Mouse (Mus musculus) stomach, embryonic 16.5 days (tissue): ENCODE data around the gene Gzf1. TPM values are rescaled to one million over a fixed set of nuclear protein-coding genes. Genes with fewer than 3 reads are reported as not detected.
A peak's percentile ranks its signal among the peaks of the same experiment; 100 is the strongest.

ENCODE experiments used
- ATAC-seq: fragments of 200-750 bp; cut with Nextera tagmentation; 2 replicates; pipeline ENCODE4 v1.8.0; 2017; ENCODE audit warnings: moderate number of reproducible peaks, moderate TSS enrichment; ENCODE audit not compliant: insufficient read depth, low FRiP score
- H3K27ac ChIP-seq: fragments of 300-500 bp; sonication (generic); 2 replicates; pipeline ENCODE4 v1.5.1; 2014; ENCODE audit warnings: low read length
- H3K27me3 ChIP-seq: fragments of 300-500 bp; sonication (generic); 2 replicates; pipeline ENCODE4 v1.6.1; 2014; ENCODE audit warnings: low read length, control low read depth, mixed read lengths; ENCODE audit not compliant: control insufficient read depth, insufficient read depth
- H3K36me3 ChIP-seq: fragments of 300-500 bp; sonication (generic); 2 replicates; pipeline ENCODE4 v1.6.1; 2014; ENCODE audit warnings: low read length; ENCODE audit not compliant: control insufficient read depth, insufficient read depth
- H3K4me1 ChIP-seq: fragments of 300-500 bp; sonication (generic); 2 replicates; pipeline ENCODE4 v1.6.1; 2014; ENCODE audit warnings: low read length, control low read depth, mixed read lengths; ENCODE audit not compliant: control insufficient read depth, insufficient read depth
- H3K4me2 ChIP-seq: fragments of 300-500 bp; sonication (generic); 2 replicates; pipeline ENCODE4 v1.6.1; 2014; ENCODE audit warnings: low read depth, low read length, mixed read lengths
- H3K4me3 ChIP-seq: fragments of 300-500 bp; sonication (generic); replicated peaks from 2 replicates; pipeline ENCODE4 v1.5.1; 2014; ENCODE audit warnings: mild to moderate bottlenecking, low read length
- H3K9ac ChIP-seq: fragments of 300-500 bp; sonication (generic); 2 replicates; pipeline ENCODE4 v1.6.1; 2014; ENCODE audit warnings: low read length
- H3K9me3 ChIP-seq: fragments of 300-500 bp; sonication (generic); replicated peaks from 2 replicates; pipeline ENCODE4 v1.6.1; 2016; ENCODE audit warnings: low read length, control low read depth; ENCODE audit not compliant: control insufficient read depth
- WGBS: fragments of 180-500 bp; shearing (Covaris S2); extraction: QIAGEN DNeasy Blood & Tissue Kit; methylation state at CpG from one replicate; pipeline ENCODE4 v1.1.7; 2014; 5-methylcytosine and 5-hydroxymethylcytosine counted together
- polyA plus RNA-seq: library from polyadenylated mRNA; unstranded; fragments of >200 nt; fragmentation: Nextera tagmentation; extraction: Ambion mirVana; gene quantifications from 2 replicates; pipeline ENCODE4 v1.2.1, GENCODE M21; 2015

The Gzf1 gene
- polyA plus RNA-seq, 1 experiment from 2014 or later, result 19.6 TPM

GRCm38 (mm10) chr2:148731614-148732326 is 50.9 kb downstream of the Gzf1 start:
- Histone ChIP-seq H3K4me1 (peaks cover 5% of the 10 kb centered on the region; the same call in 1 of the 2 replicates), H3K27ac (peak overlapping the region; percentile 12; the same call in 1 of the 2 replicates), H3K4me2 (peak overlapping the region; percentile 95), H3K9me3 (no peaks in the 10 kb centered on the region), H3K27me3 (no peaks in the 10 kb centered on the region), H3K9ac (peak overlapping the region; percentile 85), H3K36me3 (no peaks in the 10 kb centered on the region), H3K4me3 (peak overlapping the region; percentile 75)
- WGBS, result 2% methylated on average over 35 of the region's 35 CpGs
- 0 out of 2 replicates have a peak, but pooled peaks have one; percentile 15 for ATAC-seq

DNA sequence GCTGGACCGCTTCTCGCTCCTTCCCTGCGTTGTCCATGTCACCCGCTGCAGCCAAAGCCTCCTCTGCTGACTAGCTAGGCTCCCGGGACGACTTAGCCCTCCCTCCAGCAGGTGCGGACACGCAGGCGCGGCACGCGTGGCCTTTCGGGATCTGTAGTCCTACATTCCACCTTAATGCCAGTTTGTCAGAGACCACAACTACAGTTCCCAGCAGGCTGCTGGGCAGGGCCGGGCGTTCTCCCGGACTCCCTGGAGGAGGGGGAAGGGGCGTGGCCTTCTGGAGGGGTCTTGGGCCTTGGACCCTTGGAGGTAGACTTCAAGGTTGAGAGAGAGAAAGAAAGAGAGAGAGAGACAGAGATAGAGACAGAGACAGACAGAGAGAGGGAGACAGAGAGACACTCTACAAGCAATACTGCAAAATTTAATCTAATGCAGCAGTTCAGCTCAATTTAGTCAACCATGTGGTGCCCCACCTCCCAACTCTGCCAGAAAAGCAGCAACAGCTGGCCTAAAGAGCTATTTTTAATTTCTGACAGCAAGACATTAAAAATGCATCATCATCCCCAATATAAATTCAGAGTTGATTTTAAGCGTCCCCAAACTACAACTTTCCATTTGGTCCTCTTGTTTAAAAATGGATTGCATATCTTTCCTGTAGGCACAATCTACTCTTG is 51.6 kb downstream of the Gzf1 start, which contains the start of gene Napb:
Napb (minus strand) TSS at position 141 of the 674 bp plus-strand sequence.
- Histone ChIP-seq H3K4me2 (peak within 1 kb of the TSS; percentile 95), H3K27ac (peak within 1 kb of the TSS; percentile 12; the same call in 1 of the 2 replicates), H3K9ac (peak within 1 kb of the TSS; percentile 85), H3K4me3 (peak within 1 kb of the TSS; percentile 75), H3K4me1 (peaks cover 5% of the 10 kb centered on the region; the same call in 1 of the 2 replicates), H3K9me3 (no peaks in the 10 kb centered on the region), H3K27me3 (no peaks in the 10 kb centered on the region), H3K36me3 (no peaks in the 10 kb centered on the region)
- 2% methylated on average over 18 of the region's 18 CpGs for WGBS
- ATAC-seq, result peak; percentile 100

Other genes starting within 250 kb of the Gzf1 start
- gene Cd93, start 237.5 kb upstream of the Gzf1 start, polyA plus RNA-seq, result 11.6 and 11.7 TPM in 2 replicates
- gene Nxt1, start 8.4 kb upstream of the Gzf1 start, polyA plus RNA-seq, result 66.4 and 67.0 TPM in 2 replicates
- gene Napb, start 51.4 kb downstream of the Gzf1 start, polyA plus RNA-seq, result 4.9 TPM in 2 replicates
- gene Cstl1, start 69.3 kb downstream of the Gzf1 start, polyA plus RNA-seq, result not detected in 2 replicates
- not detected in 2 replicates for gene Cst11, start 90.5 kb downstream of the Gzf1 start, polyA plus RNA-seq
- not detected in 2 replicates for gene 8030411F24Rik, start 101.0 kb downstream of the Gzf1 start, polyA plus RNA-seq
- gene Cst12, start 108.3 kb downstream of the Gzf1 start, polyA plus RNA-seq, result not detected in 2 replicates
- 2.5 and 4.3 TPM in 2 replicates for gene Cst8, start 117.8 kb downstream of the Gzf1 start, polyA plus RNA-seq
- not detected in 2 replicates for gene Cst13, start 139.1 kb downstream of the Gzf1 start, polyA plus RNA-seq
- not detected in 2 replicates for gene Cst9, start 154.1 kb downstream of the Gzf1 start, polyA plus RNA-seq
- not detected in 2 replicates for gene 9230104L09Rik, start 184.0 kb downstream of the Gzf1 start, polyA plus RNA-seq
- gene Cst3, start 194.7 kb downstream of the Gzf1 start, polyA plus RNA-seq, result 470 and 499 TPM in 2 replicates